Mouse (Mus musculus): Measurements from ENCODE around the gene Mxra8.

DNA sequence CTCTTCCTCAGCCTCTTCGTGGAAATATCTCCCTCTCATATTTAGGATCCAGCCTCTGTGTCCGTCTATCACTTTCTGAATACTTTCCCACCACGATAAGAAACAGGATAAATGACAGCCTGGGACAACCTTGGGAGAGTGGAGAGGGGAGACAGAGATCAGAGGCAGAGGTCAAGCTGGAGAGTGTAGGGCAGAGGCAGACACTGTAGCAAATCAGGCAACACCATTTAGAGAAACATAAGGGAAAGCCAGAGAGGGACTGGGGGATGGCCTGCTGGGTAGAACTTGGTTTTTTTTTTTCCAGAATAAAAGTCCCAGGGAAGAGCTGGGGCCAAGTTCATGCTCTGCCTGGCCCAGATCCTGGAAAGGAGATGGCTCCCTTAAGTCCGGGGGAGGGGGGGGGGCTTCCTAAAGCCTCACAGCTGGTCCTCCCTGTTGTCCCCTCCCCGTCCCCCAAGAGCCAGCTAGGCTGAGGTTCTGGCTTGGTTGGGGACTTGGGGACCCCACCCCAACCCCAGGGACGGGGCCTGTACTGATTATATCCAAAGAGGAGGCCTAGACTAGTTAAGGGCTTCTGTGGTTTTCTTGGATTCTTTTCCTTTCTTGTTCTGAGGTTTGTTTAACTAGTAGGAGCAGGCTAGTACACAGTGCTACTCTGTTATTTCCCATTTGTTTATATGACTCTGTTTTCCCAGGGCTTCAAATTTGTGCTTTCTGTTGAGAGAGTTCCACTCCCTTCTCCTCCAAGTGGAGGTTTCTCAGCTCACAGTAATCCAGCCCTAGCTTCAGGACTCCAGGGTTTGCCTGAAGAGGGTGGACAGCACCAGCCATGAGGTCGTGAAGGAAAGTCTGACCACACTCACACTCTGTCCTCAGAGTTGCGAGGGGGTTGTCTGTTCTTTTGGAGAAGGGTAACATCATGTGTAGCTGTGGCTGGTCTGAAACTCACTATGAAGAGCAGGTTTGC, 1.0 kb upstream of the Mxra8 start:
- TF ChIP-seq POLR2A (IDR thresholded peaks at IDR 0.05; ENCODE audit: borderline replicate concordance, insufficient read depth, low read length) (no peak), CTCF (IDR thresholded peaks at IDR 0.05; ENCODE audit: borderline replicate concordance, insufficient read depth, low read depth, low read length) (no peak)

Data from cerebellum, adult 2 months (tissue).